Mouse (Mus musculus) neural tube, embryonic 12.5 days (tissue): ENCODE data around the gene Tmem97. TPM values are rescaled to one million over a fixed set of nuclear protein-coding genes. Genes with fewer than 3 reads are reported as not detected.
A peak's percentile ranks its signal among the peaks of the same experiment; 100 is the strongest.
"Not testable (repeated sequence)": the region's sequence is repeated elsewhere in the genome, so short reads cannot be mapped to it uniquely, and the experiment has no call there.

Source experiments
- ATAC-seq: fragments of 200-750 bp; cut with Nextera tagmentation; 2 replicates; pipeline ENCODE4 v1.8.0; 2017; ENCODE audit warnings: low read depth, mild to moderate bottlenecking, moderate TSS enrichment, moderate library complexity; ENCODE audit not compliant: low FRiP score
- H3K27ac ChIP-seq: fragments of 300-500 bp; sonication (generic); 2 replicates; pipeline ENCODE4 v1.5.1; 2016
- H3K27me3 ChIP-seq: fragments of 300-500 bp; sonication (generic); replicated peaks from 2 replicates; pipeline ENCODE4 v1.6.1; 2016; ENCODE audit warnings: mild to moderate bottlenecking
- H3K36me3 ChIP-seq: fragments of 300-500 bp; sonication (generic); 2 replicates; pipeline ENCODE4 v1.6.1; 2016; ENCODE audit warnings: mild to moderate bottlenecking
- H3K4me1 ChIP-seq: fragments of 300-500 bp; sonication (generic); 2 replicates; pipeline ENCODE4 v1.6.1; 2016
- H3K4me2 ChIP-seq: fragments of 300-500 bp; sonication (generic); replicated peaks from 2 replicates; pipeline ENCODE4 v1.6.1; 2016; ENCODE audit warnings: mild to moderate bottlenecking
- H3K4me3 ChIP-seq: fragments of 300-500 bp; sonication (generic); 2 replicates; pipeline ENCODE4 v1.5.1; 2016
- H3K9ac ChIP-seq: fragments of 300-500 bp; sonication (generic); 2 replicates; pipeline ENCODE4 v1.6.1; 2016; ENCODE audit warnings: mild to moderate bottlenecking
- H3K9me3 ChIP-seq: fragments of 300-500 bp; sonication (generic); 2 replicates; pipeline ENCODE4 v1.6.1; 2016; ENCODE audit warnings: mild to moderate bottlenecking
- WGBS: fragments of 180-500 bp; shearing (Covaris S2); methylation state at CpG from one replicate; pipeline ENCODE4 v1.1.7; 2016; 5-methylcytosine and 5-hydroxymethylcytosine counted together
- polyA plus RNA-seq: library from polyadenylated mRNA; unstranded; fragments of >200 nt; fragmentation: Nextera tagmentation; extraction: Ambion mirVana; gene quantifications from 2 replicates; pipeline ENCODE4 v1.2.1, GENCODE M21; 2016

Tmem97 gene
- 39.5 and 40.7 TPM in 2 replicates for polyA plus RNA-seq

GRCm38 (mm10) chr11:78550168-78551058 is at the start of gene Tmem97:
Tmem97 (minus strand) TSS chr11:78550777.
- H3K27ac ChIP-seq: peak within 1 kb of the TSS; percentile 43; the same call in 1 of the 2 replicates
- ATAC-seq: peak; percentile 99
- H3K4me1 ChIP-seq: peaks cover 20% of the 10 kb centered on the region
- peaks cover 2% of the 10 kb centered on the region; the same call in 1 of the 2 replicates for H3K36me3 ChIP-seq
- under 1% methylated on average over 60 of the region's 60 CpGs for WGBS
- H3K4me2 ChIP-seq: peak within 1 kb of the TSS; percentile 79
- H3K27me3 ChIP-seq: no peaks in the 10 kb centered on the region
- H3K9ac ChIP-seq: peak within 1 kb of the TSS; percentile 67
- H3K4me3 ChIP-seq: peak within 1 kb of the TSS; percentile 57
- H3K9me3 ChIP-seq: peaks cover 4% of the 10 kb centered on the region; the same call in 1 of the 2 replicates

DNA sequence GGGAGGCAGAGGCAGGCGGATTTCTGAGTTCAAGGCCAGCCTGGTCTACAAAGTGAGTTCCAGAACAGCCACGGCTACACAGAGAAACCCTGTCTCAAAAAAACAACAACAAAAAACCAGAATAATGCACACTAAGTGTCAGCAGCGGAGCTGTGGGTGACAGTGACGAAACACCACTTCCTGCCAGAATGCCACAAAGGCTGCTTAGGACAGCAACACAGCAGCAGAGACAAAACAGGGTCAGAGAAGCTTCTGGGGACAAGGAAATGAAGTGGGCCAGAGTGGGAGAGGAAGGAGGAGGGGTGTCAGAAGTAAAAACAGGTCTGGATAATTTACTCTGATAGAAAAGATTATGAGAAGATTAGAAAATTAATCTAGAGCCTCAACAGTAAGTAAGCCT is 49.5 kb upstream of the Tmem97 start:
- 86% methylated on average over 4 of the region's 4 CpGs for WGBS
- Histone ChIP-seq H3K27me3 (no peaks in the 10 kb centered on the region), H3K4me2 (no peak overlapping the region), H3K27ac (no peak overlapping the region), H3K9ac (no peak overlapping the region), H3K9me3 (no peaks in the 10 kb centered on the region), H3K4me1 (no peaks in the 10 kb centered on the region), H3K4me3 (no peak overlapping the region), H3K36me3 (peaks cover 5% of the 10 kb centered on the region)
- ATAC-seq: no peak

GRCm38 (mm10) chr11:78598763-78599415 is 48.3 kb upstream of the Tmem97 start:
- no peaks in the 10 kb centered on the region for H3K9me3 ChIP-seq
- no peak for ATAC-seq
- 84% methylated on average over 3 of the region's 3 CpGs for WGBS
- H3K4me3 ChIP-seq: no peak overlapping the region
- no peak overlapping the region for H3K9ac ChIP-seq
- peaks cover 4% of the 10 kb centered on the region for H3K36me3 ChIP-seq
- no peak overlapping the region for H3K27ac ChIP-seq
- H3K27me3 ChIP-seq: no peaks in the 10 kb centered on the region
- no peaks in the 10 kb centered on the region for H3K4me1 ChIP-seq
- H3K4me2 ChIP-seq: no peak overlapping the region

DNA sequence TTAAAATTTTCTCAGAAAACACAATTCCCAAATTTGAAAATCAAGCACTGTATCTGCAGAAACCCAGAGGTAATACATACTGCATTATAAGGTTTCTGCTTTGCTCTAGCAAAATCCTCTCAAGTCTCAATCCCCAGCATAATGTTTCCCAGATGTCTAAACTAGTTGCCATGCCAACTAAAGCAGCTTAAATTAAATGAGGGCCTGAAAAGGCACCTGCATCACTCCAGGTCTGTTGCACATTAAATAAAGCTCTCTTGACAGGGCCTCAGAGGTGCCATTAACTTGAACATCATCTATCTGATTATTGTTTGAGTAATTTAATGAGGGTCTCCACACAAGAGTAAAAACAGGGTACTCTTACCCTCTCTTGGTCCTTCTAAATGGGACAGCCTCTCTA is 46.2 kb upstream of the Tmem97 start:
- Histone ChIP-seq H3K27me3 (no peaks in the 10 kb centered on the region), H3K36me3 (no peaks in the 10 kb centered on the region), H3K27ac (no peak overlapping the region), H3K4me1 (no peaks in the 10 kb centered on the region), H3K9ac (no peak overlapping the region), H3K9me3 (no peaks in the 10 kb centered on the region), H3K4me3 (no peak overlapping the region), H3K4me2 (no peak overlapping the region)
- no peak for ATAC-seq

- Histone ChIP-seq H3K36me3 (no peaks in the 10 kb centered on the region), H3K9me3 (no peaks in the 10 kb centered on the region), H3K4me1 (no peaks in the 10 kb centered on the region), H3K4me3 (no peak overlapping the region), H3K27ac (no peak overlapping the region), H3K27me3 (no peaks in the 10 kb centered on the region), H3K9ac (no peak overlapping the region), H3K4me2 (no peak overlapping the region)
- 89% methylated on average over 2 of the region's 2 CpGs for WGBS
- ATAC-seq: no peak
These were observed 45.2 kb upstream of the Tmem97 start for GRCm38 (mm10) chr11:78595773-78596172.

DNA sequence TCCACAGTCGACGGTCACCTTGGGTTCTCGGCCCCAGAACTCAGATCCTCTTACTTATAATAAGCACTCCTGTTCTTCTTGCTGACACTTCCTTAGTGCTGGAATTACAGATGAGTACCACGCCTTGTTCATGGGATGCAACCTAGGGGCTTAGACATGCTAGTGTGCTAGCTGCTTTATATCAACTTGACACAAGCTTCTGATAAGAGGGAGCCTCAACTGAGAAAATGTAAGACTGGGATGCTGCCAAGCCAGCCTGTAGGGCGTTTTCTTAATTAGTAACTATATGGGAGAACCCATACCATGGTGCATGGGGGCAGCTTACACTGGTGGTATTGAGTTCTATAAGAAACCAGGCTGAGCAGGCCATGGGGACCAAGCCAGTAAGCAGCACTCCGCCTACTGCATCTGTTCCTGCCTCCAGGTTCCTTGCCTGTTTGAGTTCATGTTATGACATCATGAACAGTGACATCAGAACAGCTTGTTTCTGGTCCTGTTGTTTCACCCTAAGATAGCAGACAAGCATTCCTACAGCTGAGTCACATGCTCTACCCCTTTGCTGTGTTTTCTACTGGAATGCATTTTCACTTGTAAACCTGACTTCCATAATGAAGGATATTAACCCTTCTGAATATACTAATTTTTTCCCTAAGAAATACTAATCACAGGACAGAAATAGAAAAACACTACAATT is 43.8 kb upstream of the Tmem97 start:
- Histone ChIP-seq H3K9ac (no peak overlapping the region), H3K4me1 (no peaks in the 10 kb centered on the region), H3K9me3 (no peaks in the 10 kb centered on the region), H3K27ac (no peak overlapping the region), H3K4me2 (no peak overlapping the region), H3K36me3 (no peaks in the 10 kb centered on the region), H3K4me3 (no peak overlapping the region), H3K27me3 (no peaks in the 10 kb centered on the region)
- WGBS: 95% methylated on average over 6 of the region's 6 CpGs
- no peak for ATAC-seq

DNA sequence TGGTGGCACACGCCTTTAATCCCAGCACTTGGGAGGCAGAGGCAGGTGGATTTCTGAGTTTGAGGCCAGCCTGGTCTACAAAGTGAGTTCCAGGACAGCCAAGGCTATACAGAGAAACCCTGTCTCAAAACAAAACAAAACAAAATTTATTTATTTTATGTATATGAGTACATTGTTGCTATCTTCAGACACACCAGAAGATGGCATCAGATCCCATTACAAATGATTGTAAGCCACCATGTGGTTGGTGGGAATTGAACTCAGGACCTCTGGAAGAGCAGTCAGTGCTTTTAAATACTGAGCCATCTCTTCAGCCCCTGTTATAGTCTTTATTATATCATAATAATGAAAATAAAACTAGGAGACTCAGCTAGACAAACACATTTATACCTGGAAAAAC is 37.1 kb upstream of the Tmem97 start:
- H3K4me2 ChIP-seq, H3K9ac ChIP-seq, H3K9me3 ChIP-seq, H3K4me3 ChIP-seq, H3K4me1 ChIP-seq, ATAC-seq, H3K27ac ChIP-seq, H3K27me3 ChIP-seq: not testable (repeated sequence)
- WGBS: 98% methylated on average over 1 of the region's 1 CpGs
- H3K36me3 ChIP-seq: peaks cover 19% of the 10 kb centered on the region

DNA sequence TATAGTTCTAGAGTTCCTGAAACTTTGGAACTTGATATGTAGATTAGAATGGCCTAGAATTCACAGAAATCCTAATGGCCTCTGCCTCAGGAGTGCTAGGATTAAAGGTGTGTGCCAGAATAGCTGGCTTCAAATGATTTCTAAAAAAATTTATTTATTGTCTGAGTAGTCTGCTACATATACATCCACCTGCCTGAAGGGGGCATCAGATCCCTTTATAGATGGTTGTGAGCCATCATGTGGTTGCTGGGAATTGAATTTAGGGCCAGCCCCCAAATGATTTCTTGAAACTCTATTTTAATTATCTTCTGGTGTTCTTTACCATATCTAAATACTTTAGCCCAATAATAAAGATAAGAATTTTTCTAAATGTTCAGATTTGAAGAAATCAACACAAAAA is 35.5 kb upstream of the Tmem97 start:
- Histone ChIP-seq H3K9me3 (no peaks in the 10 kb centered on the region), H3K36me3 (peaks cover 23% of the 10 kb centered on the region)
- ATAC-seq: no peak

DNA sequence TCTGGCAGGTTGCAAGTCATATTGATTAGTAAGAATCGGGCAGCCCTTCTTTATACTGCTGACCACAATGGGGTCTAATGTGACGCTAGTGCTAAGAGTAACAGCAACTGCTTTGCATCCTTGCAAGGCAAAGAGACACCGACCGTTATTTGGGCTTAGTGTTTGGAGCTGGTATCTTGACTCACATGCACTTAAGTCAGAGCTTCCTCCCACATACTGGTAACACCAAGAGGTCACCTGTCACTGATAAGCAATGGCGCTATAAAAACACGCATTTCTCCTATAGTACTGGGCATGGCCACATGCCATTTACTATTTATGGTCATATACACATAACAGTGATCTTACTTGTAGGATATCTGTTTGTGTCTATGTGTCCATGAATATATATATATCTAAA is 32.3 kb upstream of the Tmem97 start:
- no peaks in the 10 kb centered on the region for H3K4me1 ChIP-seq
- no peak overlapping the region for H3K27ac ChIP-seq
- peaks cover 36% of the 10 kb centered on the region for H3K36me3 ChIP-seq
- 89% methylated on average over 6 of the region's 6 CpGs for WGBS
- no peak overlapping the region for H3K4me2 ChIP-seq
- no peak overlapping the region for H3K4me3 ChIP-seq
- no peaks in the 10 kb centered on the region for H3K27me3 ChIP-seq
- no peak overlapping the region for H3K9ac ChIP-seq
- ATAC-seq: no peak
- no peaks in the 10 kb centered on the region for H3K9me3 ChIP-seq

More for the DNA sequence above, 35.5 kb upstream of the Tmem97 start:
- Histone ChIP-seq H3K4me3 (no peak overlapping the region), H3K9ac (no peak overlapping the region), H3K4me2 (no peak overlapping the region), H3K27ac (no peak overlapping the region), H3K27me3 (no peaks in the 10 kb centered on the region), H3K4me1 (no peaks in the 10 kb centered on the region)

DNA sequence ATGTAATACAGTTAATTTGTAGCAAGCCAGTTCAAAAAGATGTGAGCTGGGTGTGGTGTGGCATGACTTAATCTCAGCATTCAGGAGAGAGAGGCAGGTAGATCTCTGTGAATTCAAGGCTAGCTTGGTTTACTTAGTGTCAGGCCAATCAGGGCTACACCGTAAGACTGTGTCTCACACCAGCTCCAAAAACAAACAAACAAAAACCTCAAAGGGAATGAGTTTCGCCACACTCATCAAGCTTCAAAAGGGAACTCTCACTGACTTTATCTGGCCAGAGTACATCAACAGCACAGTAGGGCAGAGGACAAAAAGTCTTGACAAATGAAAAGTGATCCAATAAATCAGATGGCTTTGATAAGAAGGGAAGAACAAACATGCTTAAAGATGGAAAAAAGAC is 24.4 kb upstream of the Tmem97 start:
- H3K9me3 ChIP-seq: no peaks in the 10 kb centered on the region
- H3K36me3 ChIP-seq: peaks cover 55% of the 10 kb centered on the region
- H3K27ac ChIP-seq: no peak overlapping the region
- WGBS: 64% methylated on average over 2 of the region's 2 CpGs
- no peak overlapping the region for H3K4me2 ChIP-seq
- ATAC-seq: no peak
- H3K27me3 ChIP-seq: no peaks in the 10 kb centered on the region
- no peaks in the 10 kb centered on the region for H3K4me1 ChIP-seq
- no peak overlapping the region for H3K9ac ChIP-seq
- no peak overlapping the region for H3K4me3 ChIP-seq

DNA sequence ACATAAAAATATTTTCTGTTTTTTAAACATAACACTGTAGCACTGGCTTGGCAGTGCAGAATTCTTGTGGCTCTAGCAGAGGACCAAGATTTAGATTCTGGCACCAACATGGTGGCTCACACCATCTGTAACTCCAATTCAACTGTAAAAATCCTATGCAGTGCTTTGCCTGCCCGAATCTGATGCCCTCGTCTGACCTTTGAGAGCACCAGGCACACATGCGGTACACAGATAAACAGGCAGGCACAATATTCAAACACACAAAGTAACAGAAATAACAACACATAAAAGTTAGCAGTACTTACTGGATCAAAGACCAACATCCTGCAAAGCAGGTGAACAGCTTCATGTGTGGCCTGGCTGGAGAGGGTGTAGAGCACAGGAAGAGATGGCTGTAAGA is 24.0 kb upstream of the Tmem97 start:
- no peaks in the 10 kb centered on the region for H3K27me3 ChIP-seq
- H3K4me2 ChIP-seq: no peak overlapping the region
- no peak overlapping the region for H3K9ac ChIP-seq
- peaks cover 55% of the 10 kb centered on the region for H3K36me3 ChIP-seq
- H3K4me3 ChIP-seq: no peak overlapping the region
- no peak overlapping the region for H3K27ac ChIP-seq
- ATAC-seq: no peak
- H3K4me1 ChIP-seq: no peaks in the 10 kb centered on the region
- no peaks in the 10 kb centered on the region for H3K9me3 ChIP-seq
- WGBS: 92% methylated on average over 3 of the region's 3 CpGs

GRCm38 (mm10) chr11:78574031-78574430 is 23.5 kb upstream of the Tmem97 start:
- not testable (repeated sequence) for H3K9ac ChIP-seq, H3K9me3 ChIP-seq, H3K4me1 ChIP-seq, ATAC-seq, H3K27me3 ChIP-seq, H3K27ac ChIP-seq, H3K4me2 ChIP-seq, H3K4me3 ChIP-seq
- peaks cover 55% of the 10 kb centered on the region for H3K36me3 ChIP-seq
- 91% methylated on average over 4 of the region's 4 CpGs for WGBS
